Mouse (Mus musculus): ENCODE measurements around the gene Nek10.
"Not testable (repeated sequence)": the region's sequence is repeated elsewhere in the genome, so short reads cannot be mapped to it uniquely, and the experiment has no call there.

The Nek10 gene

DNA sequence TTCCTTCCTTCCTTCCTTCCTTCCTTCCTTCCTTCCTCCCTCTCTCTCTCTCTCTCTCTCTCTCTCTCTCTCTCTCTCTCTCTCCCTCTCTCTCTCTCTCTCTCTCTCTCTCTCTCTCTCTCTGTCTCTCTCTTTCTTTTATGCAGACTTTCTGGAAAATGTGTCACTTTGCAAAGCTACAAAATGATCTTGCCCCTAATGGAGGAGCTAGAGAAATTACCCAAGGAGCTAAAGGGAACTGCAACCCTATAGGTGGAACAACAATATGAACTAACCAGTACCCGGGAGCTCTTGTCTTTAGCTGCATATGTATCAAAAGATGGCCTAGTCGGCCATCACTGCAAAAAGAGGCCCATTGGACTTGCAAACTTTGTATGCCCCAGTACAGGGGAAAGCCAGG is at the start of gene Nek10:
Gene Nek10, plus strand, starts transcription at position 301 of the 400 bp plus-strand sequence.
- not testable (repeated sequence) for DNase-seq (ENCODE audit: low read depth, low spot score)

DNA sequence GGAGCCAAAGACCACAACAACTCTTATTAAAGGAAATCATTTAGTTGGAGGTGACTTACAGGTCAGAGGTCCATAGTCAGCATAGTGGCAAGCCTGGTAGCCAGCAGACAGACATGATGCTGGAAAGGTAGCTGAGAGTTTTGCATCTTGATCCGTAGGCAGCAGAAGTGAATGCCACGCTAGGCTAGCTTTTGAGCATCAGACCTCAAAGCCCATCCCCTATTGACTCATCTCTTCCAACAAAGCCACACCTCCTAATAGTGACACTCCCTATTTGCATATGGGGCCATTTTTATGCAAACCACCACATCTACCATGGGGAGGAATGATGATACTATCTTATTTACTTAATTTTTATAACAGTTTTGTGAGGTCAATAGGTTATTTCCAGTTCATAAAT is 22.0 kb upstream of the Nek10 start:
- no peak for DNase-seq (ENCODE audit: low read depth, low spot score)

DNA sequence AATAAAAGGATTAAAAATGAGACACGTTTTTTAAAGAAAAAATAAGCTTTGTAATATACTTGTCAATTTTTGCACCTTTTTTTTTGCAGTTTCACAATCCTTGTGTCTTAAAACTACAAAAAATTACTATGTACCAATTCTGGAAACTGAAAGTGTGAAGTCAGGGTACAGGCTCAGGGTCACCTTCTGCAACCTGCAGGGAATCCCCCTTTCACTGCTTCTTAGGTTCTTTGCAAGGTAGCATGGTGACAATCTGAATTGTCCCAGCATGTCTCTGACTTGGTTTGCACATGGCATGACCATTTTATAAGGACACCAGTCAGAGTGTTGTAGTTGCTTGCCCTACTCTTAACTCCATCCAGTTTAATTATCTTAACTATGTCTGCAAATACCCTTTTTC is 19.0 kb upstream of the Nek10 start:
- DNase-seq (ENCODE audit: low read depth, low spot score), result no peak

DNA sequence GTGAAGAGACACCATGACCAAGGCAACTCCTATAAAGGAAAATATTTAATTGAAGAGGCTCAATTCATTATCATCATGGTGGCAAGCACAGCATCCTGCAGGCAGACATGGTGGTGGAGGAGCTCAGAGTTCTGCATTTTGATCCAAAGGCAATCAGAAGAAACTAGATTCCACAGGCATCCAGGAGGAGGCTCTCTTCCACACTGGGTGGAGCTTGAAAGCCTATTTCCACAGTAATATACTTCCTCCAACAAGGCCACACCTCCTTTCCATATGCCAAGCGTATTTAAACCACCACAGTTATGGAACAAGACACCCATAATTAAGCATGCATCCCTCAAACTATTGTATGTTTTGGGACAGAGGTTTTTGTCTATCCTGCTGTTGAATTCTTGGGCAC is 16.2 kb upstream of the Nek10 start:
- DNase-seq (ENCODE audit: low read depth, low spot score), result no peak

DNA sequence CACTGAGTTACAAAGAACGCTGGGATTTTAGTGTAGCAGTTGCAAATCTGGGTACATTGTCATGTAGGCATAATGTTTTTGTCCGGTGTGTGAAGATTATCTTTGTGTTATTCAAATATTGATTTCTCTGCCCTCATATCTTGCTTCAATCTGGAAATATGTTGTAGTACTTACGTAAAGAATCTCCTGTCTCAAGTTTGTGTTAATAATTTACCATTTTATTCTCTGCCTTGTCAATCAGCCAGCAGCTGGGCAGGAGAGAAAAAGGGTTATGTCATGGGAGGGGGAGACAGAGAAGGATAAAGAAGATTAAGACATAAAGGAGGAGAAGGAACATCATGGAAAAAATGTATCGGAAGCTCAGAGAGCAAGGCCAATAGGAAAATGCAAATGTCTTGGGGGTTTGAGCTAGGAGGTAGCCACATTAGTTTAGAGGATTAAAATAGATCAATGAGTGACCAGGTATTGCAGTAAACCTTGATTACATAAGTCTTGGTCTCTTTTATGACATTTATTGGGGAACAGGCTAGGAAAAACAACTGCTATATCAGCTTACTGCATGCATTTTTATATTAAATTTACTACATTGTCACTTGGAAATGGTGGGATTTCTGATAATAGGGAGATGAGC is 13.3 kb upstream of the Nek10 start:
- DNase-seq (ENCODE audit: low read depth, low spot score), result no peak

DNA sequence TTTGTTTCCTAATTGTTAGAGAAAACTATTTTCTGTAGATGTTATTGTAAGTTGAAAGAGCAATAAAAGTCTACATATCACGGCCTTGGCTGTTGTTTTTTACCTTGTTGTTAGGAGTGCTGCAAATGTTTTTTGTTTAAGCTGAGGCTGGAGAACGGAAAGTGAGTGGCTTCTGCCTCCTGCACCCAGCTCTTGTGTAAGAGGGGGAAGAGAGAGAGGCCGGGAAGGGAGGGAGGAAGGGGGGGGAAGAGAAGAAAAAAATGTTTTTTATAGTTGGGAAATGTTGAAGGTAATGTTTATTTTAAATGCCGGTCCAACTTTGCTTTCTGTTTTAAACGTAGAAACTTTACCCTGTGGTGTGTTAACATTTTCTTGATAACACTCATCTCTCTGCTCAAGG is 3.4 kb upstream of the Nek10 start:
- no peak for DNase-seq (ENCODE audit: low read depth, low spot score)

DNA sequence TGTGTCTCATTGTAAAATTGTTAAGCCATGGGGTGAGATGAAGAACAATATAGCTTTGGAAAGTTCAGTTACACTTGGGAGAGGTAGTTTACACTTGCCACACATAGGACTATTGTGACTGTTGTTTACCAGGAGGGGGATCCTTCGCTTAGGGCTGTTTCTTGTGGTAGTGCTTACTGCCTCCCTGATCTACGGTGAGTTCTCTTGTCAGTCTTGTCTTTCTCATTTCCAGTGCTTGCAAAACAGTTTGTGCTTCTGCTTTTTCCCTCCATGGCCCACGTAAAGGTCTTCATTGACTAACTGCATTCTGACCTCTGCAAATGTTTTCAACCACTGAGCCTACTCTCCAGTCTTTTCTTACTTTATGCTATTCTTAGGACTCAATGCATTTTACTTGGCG is 2.9 kb upstream of the Nek10 start:
- DNase-seq (ENCODE audit: low read depth, low spot score), result no peak

DNA sequence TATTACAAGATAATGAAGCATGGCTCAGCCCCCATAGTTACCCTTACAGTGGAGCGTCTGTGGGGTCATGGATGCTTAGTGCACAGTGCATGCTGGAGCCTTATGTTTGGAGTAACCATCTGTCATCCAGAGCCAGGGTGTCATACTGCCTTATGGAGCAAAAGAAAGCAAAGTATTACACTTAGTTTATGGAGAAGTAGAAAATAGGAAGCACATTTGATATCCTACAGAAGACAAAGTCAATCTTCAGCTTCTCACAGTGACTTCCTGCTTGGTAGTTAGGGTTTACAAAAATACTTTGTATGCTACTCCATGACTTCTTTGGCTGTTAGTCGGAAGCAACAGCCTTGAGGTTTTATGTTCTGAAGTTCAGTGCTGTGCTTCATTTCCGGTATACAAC is 2.4 kb upstream of the Nek10 start:
- DNase-seq (ENCODE audit: low read depth, low spot score), result no peak

DNA sequence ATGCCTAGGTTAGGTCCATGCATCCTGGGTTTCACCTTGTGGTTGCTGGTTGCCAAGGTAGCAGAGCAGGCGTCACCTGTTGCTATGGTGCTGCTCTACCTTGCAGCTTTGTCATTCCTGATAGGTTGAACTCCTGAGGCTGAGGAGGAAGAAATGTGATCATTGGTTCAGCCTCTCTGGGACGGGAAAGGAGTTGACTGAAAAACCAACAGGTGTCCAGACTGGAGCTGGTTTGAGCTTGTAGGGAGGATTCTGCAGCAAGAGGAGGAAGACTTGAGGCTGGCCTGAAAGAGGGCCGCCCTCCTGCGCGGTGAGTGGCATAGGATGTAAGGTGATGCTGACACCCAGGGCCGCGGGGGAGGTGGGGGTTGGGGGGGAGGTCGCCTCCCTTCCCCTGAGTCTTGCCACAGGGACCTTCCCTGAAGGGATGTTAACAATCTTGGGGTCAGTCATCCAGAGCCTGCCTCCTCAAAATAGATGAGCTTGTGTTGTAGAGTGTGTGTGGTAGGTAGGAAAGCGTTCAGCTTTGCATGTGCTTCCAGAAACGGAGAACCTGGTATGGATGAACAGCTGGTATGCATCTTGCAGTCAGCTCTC is 804 bp downstream of the Nek10 start:
- no peak for DNase-seq (ENCODE audit: low read depth, low spot score)

DNA sequence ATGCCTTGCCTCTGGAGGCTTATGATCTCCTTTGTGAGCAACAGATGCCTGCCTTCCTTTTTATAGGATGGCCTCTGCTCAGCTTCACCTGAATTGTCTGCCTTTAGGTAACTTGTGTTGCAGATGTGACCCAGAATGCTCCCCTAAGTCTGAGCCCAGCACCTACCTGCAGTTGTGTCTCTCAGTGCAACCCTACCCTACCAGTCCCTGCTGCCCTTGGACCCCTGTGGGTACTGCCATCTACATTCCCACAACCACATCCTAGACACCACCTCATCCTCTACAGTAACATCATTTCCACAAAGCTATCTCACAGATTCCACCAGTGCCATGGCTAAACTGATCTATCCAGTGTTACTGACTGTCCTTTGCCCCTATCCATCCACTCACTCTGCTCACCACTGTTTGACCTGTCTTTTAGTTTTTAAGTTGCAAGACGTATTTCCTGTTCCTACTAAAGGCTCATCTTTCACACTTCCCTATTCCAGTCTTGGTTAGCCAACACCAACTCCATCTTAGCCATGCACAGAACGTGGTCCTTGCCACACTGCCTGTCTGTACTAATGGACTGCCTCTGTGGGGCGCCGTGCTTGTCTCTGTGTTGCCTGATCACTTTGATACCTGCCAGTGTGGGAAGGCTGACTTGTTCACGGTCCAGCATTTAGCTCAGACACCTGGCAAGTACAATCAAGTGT is 1.4 kb downstream of the Nek10 start:
- no peak for DNase-seq (ENCODE audit: low read depth, low spot score)

DNA sequence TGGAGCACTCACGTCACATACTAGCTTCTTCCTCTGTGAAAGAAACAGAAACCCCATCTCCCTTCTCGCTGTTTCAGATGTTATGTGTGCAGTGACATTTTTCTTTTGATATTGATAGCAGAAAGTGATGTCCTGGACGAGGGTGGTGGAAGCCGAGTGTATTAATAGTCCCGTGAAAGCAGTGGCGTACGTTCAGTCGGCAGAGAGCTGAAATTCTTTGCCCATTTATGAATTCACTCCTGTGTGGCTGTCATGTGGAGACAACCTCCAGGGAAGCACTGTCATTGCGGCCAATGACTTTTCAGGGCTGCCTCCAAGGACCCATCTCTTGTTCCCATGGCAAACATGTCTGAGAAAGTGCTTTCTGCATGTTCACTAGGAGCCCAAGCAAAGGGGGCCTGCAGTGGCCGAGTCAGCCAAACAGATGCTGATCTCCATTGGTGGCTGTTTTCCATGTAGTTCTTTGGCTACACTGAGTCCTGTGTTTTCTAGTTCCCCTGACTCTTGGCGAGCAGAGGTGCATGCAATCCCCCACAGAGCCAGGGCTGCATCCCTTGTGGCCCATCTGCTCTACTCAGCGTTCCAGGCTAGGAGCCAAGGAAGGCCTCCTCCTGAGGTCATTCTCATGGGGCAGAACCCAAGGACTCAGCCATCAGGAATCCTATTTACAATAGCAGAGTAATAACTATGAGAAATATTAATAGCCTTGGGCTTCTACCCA is 29.5 kb downstream of the Nek10 start:
- peak; percentile 84 for DNase-seq (ENCODE audit: low read depth, low spot score)

DNA sequence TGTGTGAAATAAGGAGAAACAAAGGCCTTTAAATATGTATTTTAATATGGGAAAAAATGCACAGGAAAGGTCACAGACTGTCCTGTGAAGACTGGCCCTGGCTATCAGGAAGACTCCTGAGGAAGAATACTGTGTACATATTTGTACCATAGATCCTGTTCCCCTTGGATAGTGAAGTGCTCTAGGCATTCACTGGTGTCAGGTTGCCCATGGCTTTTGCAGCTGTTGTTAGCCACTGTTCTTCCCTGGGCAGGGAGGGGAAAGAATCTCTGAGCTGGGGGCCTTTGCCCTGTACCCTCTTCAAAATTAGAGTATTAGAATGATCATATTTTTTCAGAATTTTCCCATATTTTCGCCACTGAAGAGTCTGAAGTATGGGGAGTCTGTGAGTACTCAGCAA is 30.3 kb downstream of the Nek10 start:
- peak; percentile 22 for DNase-seq (ENCODE audit: low read depth, low spot score)

DNA sequence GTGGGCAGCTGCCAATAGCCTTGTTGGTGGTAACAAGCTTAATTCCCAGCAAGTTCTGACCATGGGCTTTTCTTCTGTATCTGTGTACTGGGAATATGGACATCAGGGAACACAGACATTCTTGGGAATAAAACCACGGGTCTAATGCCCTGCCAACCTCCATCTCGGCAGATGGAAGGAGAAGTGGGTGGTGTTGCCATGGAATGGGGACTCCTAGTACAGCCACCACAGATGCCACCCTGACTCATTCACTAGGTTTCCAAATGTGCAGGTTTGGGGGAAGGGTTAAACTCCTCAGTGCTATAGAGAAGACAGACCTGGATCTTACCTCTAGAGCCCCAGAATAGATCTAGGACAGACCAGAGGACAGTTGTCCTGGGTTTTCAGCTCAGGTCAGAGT is 31.1 kb downstream of the Nek10 start:
- DNase-seq (ENCODE audit: low read depth, low spot score), result peak; percentile 14

DNA sequence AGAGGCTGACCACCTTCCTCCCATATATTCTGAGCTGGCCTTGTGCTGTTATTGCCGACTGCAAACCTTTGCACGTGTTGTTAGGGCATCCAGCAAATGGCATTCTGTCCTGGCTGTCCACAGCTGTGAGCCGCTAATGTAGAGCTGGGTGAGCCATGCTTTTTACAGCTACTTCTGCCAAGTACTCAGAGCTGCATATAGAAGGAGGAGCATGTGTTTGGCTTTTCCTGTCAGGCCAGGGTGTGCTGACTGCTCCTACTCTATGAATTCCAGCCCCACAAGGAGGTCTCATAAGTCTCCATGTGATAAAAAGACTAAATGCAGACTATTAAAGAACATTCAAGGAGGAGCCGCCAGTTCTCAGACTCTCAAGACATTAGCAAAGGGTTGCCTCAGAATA is 34.4 kb downstream of the Nek10 start:
- DNase-seq (ENCODE audit: low read depth, low spot score), result no peak

DNA sequence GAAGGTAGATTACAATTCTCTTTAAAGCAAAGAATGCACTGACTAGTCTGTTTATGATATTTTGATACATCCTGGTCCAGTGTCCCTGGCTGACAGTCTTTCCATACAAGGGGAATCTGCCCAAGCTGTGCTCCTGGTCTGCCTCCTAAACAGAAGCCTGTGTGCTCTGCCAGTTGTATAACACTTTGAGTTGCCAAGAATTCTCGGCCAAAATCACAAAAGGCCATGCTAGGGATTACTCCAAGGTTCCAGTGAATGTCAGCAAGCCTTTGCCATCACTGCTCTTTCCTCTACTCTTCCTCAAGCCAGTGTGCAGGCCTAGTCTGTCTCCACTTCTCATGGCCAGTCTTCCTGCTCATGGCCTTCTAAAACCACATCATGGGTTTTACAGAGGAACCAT is 34.9 kb downstream of the Nek10 start:
- DNase-seq (ENCODE audit: low read depth, low spot score), result no peak

DNA sequence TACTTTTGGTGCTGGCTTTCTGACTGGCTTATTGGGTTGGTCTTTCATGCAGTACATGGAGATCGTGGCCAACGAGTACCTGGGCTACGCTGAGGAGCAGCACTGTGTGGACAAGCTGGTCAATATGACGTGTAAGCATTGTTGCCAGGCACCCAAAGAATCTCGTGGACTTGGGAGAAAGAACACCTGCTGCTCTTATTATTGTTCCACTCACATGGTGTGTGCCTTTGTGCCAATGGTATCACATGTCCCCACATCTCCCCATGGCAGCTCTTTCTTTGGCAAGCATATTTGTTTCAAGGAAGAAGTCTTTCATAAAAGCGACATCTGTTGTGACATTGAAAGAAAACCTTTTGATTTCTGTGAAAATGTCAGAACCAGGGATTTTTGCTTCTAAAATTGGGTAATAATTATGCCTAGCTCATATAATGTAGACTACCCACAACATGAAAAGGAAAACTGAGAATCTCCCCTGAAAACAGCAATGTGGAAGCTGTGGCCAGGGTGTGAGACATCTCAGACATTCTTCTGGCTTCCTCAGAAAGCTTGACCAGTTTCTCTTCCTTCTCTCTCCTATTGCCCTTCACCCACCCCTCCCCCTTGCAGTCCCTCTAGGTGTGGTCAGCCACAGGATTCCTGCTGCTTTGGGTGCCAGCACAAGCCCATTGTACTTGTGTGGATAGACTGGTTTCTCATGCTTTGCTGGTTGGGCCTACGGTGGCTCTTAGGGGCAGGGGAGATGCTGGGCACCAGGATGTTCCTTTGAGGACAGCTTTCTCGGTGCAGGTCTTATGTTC is 39.7 kb downstream of the Nek10 start:
- DNase-seq (ENCODE audit: low read depth, low spot score), result no peak

DNA sequence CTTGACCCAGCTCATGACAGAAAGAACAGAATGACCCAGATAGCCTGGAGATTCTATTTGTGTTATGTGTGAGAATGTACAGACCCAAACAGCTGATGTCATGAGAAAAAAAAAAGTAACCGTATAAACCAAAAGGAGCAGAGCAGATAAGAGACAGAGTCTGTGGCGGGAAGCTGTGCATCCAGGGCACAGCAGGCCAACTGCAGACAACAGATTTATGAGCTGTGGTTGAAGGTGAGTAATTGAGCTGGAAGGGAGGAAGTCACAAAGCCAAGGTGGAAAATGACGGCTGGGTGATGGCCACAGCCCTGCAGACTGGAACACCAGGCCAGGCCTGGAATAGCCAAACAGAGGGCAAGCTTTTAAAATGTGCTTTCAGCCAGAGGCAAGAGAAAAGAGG is 49.6 kb downstream of the Nek10 start:
- peak; percentile 13 for DNase-seq (ENCODE audit: low read depth, low spot score)

DNA sequence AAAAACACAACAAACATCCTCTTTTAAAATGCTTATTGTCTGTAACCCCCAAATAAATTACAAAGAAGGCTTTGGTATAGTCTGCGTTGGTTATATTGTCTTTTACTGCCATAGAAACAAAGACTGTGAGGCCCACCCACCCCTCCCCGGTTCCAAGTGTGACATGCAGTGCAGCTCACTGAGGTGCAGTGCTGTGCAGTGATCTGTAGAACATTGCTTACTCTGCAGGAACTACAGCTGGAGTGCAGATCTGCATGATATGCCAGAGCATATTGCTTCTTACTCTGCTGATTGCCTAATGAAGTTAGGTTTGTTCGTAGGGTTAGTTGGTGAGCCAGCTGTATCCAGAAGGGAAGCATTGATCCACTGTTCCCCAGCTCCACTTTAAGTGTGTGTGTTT is 57.1 kb downstream of the Nek10 start:
- no peak for DNase-seq (ENCODE audit: low read depth, low spot score)

DNA sequence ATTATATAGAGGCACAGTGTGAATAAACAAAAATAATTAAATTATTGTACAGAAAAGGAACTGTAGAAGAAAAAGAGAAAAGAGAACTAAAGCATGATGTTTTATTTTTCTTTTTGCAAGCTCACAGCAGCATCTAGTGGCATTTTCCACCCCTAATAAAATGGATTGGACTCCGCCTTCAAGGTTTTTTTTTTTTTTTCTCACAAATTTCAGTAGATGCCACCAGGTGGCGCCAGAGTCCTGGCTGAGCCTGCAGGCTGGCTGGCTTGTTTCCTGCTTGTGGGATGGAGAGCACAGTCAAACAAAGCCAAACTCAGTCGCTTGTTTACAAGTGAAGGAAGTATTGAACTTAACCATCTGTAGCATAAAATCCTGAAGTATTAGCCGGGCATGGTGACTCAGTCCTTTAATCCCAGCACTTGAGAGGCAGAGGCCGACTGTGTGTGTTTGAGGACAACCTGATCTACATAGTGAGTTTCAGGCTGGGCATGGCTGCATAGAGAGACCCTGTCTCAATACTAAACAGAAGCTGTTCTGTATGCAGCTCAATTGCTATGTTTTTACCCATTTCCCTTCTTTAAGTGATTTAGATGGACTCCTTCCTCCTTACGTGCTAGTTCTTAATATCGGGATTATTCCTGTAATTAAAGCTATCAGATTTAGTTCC is 60.6 kb downstream of the Nek10 start:
- peak; percentile 92 for DNase-seq (ENCODE audit: low read depth, low spot score)

DNA sequence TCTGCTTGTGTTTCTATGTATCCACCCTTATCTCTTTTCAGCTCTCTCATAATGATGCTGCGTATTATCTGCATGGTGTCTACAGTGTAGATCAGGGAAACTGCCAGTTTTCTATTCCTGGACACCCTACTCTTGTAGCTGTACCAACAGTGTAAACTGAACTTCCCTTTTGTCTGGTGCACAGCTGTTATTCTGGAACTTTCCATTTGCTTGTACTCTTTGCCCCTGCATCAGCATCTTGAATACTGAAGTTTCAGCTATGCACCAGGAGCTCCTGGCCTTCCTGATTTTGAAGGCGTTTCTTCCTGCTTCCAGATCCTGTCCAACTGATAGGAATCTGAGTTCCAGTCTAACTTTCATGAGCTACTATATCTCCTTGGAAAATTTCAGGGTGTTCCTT is 66.0 kb downstream of the Nek10 start:
- DNase-seq (ENCODE audit: low read depth, low spot score), result no peak

DNA sequence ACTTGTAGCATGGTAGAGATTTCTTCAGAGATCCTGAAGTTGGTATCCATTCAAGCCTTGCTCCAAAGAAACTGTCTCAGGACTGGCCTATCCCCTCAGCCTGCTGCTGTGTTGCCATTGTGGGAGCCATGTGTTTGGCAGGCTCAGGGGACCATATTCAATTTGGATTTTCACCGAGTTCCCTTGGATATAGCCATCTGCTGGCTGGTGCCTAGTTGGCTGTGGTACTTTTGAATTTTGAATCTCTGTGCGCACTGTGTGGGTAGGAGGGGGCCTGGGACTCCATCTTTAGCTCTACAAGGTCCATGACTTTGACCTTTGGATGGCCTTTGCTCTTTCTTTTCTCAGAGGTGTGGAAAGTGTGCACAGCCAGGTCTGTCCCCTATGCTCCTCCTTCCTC is 66.8 kb downstream of the Nek10 start:
- DNase-seq (ENCODE audit: low read depth, low spot score), result no peak

All from 3T3-L1 (cell line).